Mouse (Mus musculus) erythroid progenitor cell, adult 5-6 weeks (primary cell): ENCODE measurements around the gene Atp13a3. TPM values are rescaled to one million over a fixed set of nuclear protein-coding genes. Genes with fewer than 3 reads are reported as not detected.
"Not testable (repeated sequence)": the region's sequence is repeated elsewhere in the genome, so short reads cannot be mapped to it uniquely, and the experiment has no call there.

Source experiments
- ATAC-seq: replicated peaks from 2 replicates; pipeline ENCODE4 v1.8.0; 2016; ENCODE audit warnings: moderate number of reproducible peaks, mild to moderate bottlenecking, moderate TSS enrichment, inconsistent platforms; ENCODE audit not compliant: poor library complexity, low FRiP score, severe bottlenecking
- total RNA-seq, 2 experiments: library from RNA; stranded (forward) in 1 of 2; stranded (reverse) in 1 of 2; fragments of 150-400 nt in 1 of 2; fragments of 186-747, 209-891 nt in 1 of 2; gene quantifications; 2 replicates each; pipeline versions ENCODE4 v1.2.3 to v1.2.4; 2015 to 2017; ENCODE audit warnings: low replicate concordance in 2 of 2

Gene Atp13a3
- total RNA-seq (2015; ENCODE audit: low replicate concordance): 51.6 and 66.7 TPM in 2 replicates
- 41.6 and 48.3 TPM in 2 replicates for total RNA-seq (2017; ENCODE audit: low replicate concordance)

DNA sequence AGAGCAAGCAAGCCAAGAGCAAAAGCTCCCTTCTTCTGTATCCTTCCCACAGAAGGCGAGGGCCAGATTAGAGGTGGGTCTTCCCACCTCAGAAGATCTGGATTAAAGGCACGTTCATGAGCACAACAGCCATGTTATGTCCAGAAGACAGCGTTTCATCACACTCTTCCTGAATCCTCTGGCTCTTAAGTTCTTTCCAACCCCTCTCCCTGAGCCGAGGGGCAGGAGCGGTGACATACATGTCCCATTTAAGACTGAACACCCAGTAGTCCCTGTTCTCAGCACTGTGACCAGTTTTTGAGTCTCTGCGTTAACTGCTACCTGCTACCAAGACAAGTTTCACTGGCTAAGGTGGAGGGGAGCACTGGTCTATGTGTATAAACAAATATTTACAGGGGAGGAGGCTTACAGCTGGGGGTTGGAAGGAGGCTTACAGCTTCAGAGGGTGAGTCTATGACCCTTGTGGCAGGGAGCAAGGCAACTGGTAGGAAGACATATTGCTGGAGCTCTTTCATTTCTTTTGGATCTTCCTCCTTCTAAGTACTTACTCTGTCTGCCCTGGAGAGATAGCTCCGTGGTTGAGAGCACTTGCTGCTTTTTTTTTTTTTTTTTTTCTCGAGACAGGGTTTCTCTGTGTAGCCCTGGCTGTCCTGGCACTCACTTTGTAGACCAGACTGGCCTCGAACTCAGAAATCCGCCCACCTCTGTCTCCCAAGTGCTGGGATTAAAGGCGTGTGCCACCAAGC, at the start of gene Atp13a3:
Gene Atp13a3, minus strand, starts transcription at position 51 of the 746 bp plus-strand sequence.
- ATAC-seq: no peak

DNA sequence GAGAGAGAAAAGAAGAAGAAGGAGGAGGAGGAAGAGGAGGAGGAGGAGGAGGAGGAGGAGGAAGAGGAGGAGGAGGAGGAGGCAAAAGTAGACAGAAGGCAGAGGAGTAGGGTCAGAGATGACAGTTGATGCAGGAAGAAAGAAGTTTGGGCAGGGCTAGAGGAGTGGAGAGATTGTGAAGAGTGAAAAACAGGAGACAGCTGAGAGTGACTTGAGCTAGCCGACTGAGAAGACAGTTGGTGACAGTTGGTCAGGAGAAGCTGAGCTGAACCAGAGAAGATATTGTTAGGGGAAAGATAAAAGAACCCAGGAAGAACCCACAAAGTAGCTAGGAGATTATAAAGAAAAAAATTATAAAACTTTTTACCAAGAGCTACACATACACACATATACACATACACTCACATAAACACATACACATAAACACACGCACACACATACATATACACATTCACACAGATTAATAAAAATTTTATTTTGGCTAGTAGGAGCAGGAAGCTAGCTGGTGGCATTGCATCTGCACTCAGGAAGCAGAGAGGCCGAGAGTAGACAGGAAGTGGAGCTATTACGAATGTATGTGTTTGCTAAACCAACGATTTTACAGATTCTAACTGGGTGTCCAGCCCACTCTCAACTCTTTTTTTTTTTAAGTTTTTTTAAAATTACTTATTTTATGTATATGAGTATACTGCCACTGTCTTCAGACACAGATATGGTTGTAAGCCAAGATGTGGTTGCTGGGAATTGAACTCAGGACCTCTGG, 47.6 kb upstream of the Atp13a3 start:
- no peak for ATAC-seq

DNA sequence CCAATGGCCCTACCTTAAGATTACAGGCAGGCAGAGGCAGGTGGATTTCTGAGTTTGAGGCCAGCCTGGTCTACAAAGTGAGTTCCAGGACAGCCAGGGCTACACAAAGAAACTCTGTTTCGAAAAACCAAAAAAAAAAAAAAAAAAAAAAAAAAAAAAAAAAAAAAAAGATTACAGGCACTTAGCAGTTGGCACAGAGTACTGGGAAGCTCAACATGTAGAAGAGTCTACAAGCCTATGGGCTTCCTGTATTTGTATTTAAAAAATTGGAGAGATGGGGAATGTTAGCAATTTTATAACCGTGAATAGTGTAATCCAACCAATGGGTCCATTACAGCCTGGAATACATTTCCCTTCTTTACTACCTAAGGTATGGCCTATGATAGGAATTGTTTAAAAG, 45.4 kb upstream of the Atp13a3 start:
- not testable (repeated sequence) for ATAC-seq

DNA sequence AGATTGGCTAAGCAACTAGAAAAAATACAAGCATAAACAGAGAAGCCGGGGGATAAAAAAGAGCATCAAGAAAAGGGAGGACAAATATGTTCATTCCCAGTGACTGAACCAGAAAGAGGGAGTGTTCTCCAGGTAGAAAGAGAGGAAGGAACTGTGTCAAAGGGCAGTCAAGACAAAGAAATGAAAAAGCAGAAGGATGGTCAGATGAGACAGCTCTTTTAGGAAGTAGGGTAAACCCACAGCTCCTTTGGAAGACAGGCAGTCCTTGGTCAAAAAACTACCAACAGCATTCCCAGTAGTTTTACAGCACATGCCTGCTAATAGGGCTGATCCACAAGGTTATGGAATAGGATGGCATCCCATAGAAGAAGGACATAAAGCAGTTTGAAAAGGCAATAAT, 43.2 kb upstream of the Atp13a3 start:
- ATAC-seq: no peak

- no peak for ATAC-seq
These were observed 42.4 kb upstream of the Atp13a3 start for GRCm38 (mm10) chr16:30448169-30448568.

GRCm38 (mm10) chr16:30447642-30448041, 41.9 kb upstream of the Atp13a3 start:
- ATAC-seq: no peak

GRCm38 (mm10) chr16:30443411-30443810, 37.6 kb upstream of the Atp13a3 start:
- ATAC-seq: no peak

DNA sequence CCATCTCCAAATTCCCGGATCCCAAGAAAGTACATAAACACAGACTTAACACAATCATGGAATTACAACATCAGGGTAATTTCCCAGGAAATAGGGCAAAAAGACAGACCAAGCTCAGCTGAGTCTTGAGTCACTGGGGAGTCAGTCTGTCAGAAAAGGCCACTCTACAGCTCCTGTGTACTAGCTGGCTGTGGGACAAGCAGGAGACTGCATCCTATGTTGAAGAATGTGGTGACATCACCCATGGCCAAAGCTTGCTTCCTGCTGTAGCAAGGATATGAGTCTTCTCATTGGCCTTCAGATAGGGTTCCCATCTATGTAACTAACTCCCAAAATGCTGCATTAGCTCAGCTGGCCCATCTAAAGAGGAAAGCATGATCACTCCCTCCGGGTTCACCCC, 36.7 kb upstream of the Atp13a3 start:
- no peak for ATAC-seq

DNA sequence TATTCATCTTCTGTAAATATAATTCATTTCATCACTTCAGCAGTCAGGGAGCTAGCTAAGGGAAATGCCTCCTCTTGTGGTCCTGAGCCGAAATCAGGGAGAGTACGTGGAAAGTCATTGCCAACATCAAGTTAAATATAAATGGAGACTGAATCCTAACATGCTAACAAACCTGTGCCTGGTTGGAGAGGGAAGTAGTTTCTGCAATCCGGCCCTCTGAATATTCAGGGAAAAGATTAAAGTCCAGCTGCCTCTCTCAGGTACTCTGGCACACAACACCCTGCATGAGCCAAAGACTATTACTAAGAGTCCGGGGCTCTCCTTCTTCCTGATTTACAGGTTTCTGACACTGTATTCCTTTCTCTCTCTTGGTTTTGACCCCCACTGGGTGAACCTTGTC, 35.6 kb upstream of the Atp13a3 start:
- ATAC-seq: no peak

- ATAC-seq: no peak
These were observed 34.1 kb upstream of the Atp13a3 start for GRCm38 (mm10) chr16:30439841-30440240.

- ATAC-seq: no peak
These were observed 33.6 kb upstream of the Atp13a3 start for GRCm38 (mm10) chr16:30439411-30439810.

- no peak for ATAC-seq
These were observed 30.5 kb upstream of the Atp13a3 start for GRCm38 (mm10) chr16:30436276-30436675.

DNA sequence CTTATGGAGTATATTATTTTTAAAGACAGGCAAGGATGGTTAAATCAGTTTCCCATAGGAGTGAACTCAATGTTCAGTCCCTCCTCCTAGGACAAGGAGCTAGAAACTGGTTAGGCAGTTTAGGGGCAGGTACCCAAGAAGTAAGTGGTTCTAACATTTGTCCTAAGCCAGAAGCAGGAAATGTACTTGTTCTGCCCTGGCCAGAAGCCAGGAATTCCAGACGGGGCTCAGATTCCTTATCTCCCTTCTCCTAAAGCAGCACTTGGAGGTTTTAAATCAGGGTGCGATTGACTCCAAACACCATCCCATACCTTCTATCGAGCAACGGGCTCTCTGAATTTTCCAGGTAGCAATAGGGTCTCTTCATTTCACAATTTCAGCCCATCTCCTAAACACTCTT, 29.6 kb upstream of the Atp13a3 start:
- no peak for ATAC-seq

DNA sequence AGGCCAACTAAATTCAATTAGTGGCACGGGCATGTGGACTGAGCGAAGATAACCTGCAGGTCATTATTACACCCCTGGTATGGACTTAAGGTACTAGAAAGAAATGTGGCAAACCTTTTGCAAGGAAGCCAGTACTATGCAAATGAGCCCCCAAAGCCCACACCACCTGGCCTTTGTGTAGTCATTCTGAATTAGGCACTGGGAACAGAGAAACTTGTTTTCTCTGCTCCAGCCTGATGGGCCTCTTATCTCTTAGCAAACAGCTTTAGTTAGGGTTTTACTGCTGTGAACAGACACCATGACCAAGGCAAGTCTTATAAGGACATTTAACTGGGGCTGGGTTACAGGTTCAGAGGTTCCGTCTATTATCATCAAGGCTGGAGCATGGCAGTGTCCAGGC, 27.4 kb upstream of the Atp13a3 start:
- no peak for ATAC-seq

GRCm38 (mm10) chr16:30432111-30432510, 26.3 kb upstream of the Atp13a3 start:
- no peak for ATAC-seq

GRCm38 (mm10) chr16:30430512-30431088, 24.8 kb upstream of the Atp13a3 start:
- no peak for ATAC-seq

DNA sequence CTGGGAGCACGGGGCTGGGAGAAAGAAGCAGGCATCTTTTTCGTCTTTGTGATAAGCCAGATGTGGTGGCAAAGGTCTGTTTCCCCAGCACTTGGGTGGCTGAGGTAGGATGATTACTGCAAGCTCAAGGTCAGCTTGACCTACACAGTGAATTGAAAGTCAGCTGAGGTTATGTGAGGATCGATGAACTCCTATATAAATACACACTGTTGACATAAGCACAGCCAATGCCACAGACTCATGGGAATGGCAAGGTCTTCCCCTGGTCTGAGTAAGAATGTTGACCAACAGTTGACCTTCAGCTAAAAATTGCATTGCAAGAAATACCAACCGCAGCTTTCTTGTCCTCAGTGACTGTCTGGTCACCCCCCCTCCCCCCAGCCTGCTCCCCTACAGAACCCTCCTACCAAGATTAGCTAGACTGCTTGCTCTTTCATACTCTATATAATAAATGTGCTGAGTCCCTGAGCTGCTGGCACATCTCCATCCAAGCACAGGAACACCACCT, 23.0 kb upstream of the Atp13a3 start:
- ATAC-seq: no peak

DNA sequence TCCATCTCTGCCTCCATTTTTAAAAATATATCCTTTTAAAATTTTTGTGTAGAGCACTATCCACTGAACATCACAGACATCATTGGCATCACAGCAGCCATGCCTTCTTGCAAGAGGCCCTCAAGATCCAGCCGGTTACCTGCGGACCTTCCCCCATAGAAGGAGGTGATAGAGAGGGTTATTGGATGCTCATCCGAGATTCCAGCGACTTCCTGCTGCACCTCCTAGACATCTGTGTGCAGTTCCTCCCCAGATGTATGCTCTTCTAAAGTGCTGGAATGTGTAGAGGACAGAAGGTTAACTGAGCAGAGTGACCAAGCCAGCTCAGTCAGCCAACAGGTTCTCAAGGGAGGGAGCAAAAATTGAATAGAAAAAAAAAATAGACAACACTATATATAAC, 21.7 kb upstream of the Atp13a3 start:
- no peak for ATAC-seq

- no peak for ATAC-seq
These were observed 21.2 kb upstream of the Atp13a3 start for GRCm38 (mm10) chr16:30427003-30427402.

- ATAC-seq: peak; percentile 92
These were observed 20.2 kb upstream of the Atp13a3 start for GRCm38 (mm10) chr16:30425980-30426379.

GRCm38 (mm10) chr16:30424053-30424452, 18.3 kb upstream of the Atp13a3 start:
- ATAC-seq: no peak
